Mouse (Mus musculus) ovary, postnatal 10 days (tissue): ENCODE results near the gene Lmntd1.

ENCODE experiments used
- DNase-seq: peaks from one replicate; pipeline ENCODE4 v3.0.0; 2022; ENCODE audit warnings: low spot score

Lmntd1 gene

DNA sequence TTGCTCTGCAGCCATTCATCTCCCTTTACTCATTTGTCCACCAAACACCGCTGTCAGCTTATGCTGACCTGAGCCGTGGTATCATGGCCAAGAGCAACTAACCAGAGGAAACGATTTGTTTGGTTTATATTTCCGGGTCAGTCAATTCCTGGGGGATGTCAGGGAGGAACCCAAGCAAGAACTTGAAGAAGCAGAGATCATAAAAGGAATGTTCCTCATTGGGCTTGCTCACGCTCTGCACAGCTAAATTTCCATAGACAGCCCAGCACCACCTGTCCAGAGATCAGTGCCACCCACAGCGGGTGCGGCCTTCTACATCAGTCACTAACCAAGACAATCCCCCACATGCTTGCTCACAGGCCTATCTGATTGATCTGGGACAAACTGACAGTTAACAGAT is at the start of gene Lmntd1:
Gene Lmntd1, minus strand, starts transcription at position 101 of the 400 bp plus-strand sequence.
- no peak for DNase-seq

- no peak for DNase-seq
These were observed 46.8 kb upstream of the Lmntd1 start for GRCm38 (mm10) chr6:145660943-145661342.

- DNase-seq, result no peak
These were observed 45.0 kb upstream of the Lmntd1 start for GRCm38 (mm10) chr6:145659116-145659515.

GRCm38 (mm10) chr6:145656740-145657591 is 42.8 kb upstream of the Lmntd1 start:
- no peak for DNase-seq

DNA sequence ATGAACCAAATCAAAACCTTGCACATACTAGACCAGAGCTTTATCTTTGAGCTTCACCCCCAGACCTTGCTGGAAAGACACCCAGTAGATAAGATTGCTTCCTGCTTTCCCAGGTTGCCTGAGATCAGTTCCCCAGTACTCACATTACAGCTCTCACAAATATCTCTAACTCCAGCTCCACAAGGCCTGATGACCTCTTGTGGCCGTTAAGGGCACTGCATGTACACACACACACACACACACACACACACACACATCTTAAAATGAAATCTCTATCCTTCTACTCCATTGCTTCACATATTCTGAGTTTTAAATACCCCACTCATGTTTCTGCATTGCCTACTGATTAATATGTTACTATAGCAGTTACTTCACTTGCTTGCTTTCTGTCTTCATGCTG is 41.6 kb upstream of the Lmntd1 start:
- no peak for DNase-seq

GRCm38 (mm10) chr6:145654062-145654836 is 40.1 kb upstream of the Lmntd1 start:
- DNase-seq, result no peak

GRCm38 (mm10) chr6:145653626-145654025 is 39.5 kb upstream of the Lmntd1 start:
- no peak for DNase-seq

GRCm38 (mm10) chr6:145652986-145653385 is 38.9 kb upstream of the Lmntd1 start:
- no peak for DNase-seq

GRCm38 (mm10) chr6:145651976-145652375 is 37.9 kb upstream of the Lmntd1 start:
- no peak for DNase-seq

GRCm38 (mm10) chr6:145640971-145641506 is 26.9 kb upstream of the Lmntd1 start:
- DNase-seq, result no peak

DNA sequence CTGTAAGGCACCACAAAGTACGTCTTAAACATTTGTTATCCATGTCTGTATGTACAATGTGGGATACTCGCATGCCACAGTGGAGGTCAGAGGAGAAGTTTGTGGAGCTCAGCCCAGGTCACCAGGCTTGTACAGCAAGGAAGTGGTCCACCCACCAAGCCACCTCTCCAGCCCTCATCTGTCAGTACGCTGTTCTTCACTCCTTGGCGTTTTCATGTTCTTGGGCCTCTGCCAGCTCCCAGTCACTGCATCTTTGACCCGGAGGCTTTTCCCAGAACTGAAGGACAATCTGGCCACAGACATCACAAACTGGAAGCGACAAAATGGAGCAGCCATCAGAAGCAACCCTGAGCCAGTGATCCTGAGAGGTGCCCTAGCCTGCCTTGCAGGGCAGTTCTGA is 24.1 kb upstream of the Lmntd1 start:
- no peak for DNase-seq

GRCm38 (mm10) chr6:145636682-145637081 is 22.6 kb upstream of the Lmntd1 start:
- no peak for DNase-seq

DNA sequence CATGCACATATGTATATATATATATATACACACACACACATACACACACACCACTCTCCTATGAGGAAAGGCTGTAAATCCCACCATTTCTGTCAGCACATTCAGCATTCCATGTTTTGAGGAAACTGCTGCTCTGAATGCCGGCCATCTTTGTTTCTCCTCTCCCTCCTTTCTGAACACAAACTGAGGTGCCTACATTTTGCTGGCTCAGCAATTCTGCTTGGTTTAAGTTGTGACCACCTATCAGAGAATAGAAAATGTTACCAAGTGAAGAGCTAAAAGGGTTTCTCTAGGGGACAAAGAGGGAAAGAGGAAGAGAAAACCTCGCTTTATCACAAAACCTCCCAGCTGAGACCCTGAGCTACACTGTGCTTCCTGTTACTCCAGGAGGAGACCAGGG is 20.3 kb upstream of the Lmntd1 start:
- no peak for DNase-seq

DNA sequence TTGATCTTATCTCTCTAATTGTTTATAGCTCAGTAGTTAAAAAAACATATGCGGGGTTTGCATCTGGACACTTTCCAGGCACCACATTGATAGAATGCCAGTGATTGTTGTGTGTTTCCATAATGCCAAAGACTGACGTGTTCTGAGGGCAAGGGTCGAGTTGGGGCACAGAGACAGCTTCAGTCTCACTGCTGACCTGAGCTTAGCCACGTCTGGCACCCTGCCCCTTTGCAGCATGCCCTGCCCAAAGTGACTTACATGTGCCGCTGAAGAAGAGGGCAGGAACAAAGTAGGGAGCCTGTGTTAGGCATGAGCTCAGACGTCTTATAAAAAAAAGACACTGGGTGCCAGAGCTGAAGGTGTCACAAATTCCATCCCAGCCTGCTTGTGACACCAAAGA is 16.1 kb upstream of the Lmntd1 start:
- DNase-seq, result no peak

GRCm38 (mm10) chr6:145623141-145623540 is 9.0 kb upstream of the Lmntd1 start:
- no peak for DNase-seq

DNA sequence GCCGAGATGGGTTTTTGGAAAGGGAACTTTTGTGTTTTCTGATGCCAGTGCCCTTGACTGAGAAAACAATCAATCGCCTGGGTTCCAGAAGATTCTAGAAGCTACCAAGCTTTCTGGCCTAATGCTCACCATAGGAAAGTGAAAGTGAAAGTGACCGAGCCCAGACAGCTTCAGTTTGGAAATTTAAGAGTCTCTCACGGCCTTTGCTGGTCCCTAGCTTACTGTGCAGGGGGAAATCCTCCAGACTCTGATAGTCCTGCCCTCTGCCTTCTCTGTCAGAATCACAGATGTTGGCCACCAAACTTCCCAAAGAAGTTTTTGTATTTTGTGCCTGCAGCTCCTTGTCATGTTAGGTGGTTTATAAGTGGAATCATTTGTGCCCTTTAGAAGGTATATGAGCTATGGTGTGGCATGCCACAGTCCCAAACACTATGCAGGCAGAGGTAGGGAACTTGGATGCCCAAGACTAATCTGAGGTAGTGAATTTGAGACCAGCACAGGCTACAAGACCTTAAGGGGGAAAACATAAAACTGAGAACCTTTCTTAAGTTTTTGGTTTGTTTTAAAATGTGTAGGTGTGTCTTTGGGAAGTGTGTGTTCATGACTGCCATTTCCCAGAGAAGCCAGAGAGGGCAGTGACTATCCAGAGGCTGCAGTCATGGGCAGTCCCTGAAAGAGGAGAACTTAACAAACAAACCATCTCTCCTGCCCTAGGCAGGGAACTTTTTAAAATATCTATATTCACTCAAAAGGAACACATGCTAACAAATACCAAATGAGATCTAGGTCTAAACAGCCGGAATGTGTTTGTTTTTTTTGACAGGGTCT is 2.5 kb upstream of the Lmntd1 start:
- no peak for DNase-seq

- no peak for DNase-seq
These were observed 1.6 kb upstream of the Lmntd1 start, which contains the start of gene Tuba3b for GRCm38 (mm10) chr6:145615666-145616210. Tuba3b (plus strand) TSS chr6:145615757.

- DNase-seq, result no peak
These were observed 1.5 kb downstream of the Lmntd1 start for GRCm38 (mm10) chr6:145612611-145613010.

DNA sequence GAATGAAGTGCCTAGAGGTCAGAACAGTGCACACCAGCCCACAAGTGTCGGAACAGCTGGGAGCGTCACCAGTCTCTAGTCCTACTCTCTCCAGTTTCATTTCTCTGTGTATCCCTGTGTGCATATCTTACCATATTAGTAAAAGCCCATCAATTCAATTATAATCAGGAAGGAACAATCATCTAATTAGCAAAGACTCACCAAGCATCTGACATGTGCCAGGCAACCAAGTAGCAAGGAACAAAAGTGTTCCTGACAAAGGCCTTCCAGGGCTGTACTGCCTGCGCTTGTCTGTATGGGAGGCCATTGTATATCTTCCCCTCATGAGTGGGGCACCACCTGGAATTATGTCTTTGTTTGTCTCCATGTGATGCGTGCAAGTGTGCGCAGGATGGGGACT is 3.2 kb downstream of the Lmntd1 start:
- no peak for DNase-seq

DNA sequence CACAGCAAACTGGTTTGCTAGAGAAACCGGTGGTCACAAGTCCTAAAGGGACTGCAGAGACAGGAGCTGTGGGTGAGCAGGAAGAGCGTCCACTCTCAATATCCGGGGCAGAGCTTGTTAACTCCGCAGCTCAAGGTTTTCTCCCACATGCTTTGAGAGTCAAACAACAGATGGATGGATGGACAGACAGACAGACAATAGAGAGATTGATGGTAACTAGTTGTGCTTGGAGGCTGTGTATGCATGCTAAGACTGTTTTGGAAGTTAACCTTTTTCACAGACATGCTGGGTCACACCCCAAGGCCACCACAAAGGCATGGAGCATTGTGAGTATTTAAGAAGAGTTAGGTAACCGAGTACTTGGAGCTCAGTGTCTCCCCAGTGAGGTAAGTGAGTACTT is 5.4 kb downstream of the Lmntd1 start:
- no peak for DNase-seq

DNA sequence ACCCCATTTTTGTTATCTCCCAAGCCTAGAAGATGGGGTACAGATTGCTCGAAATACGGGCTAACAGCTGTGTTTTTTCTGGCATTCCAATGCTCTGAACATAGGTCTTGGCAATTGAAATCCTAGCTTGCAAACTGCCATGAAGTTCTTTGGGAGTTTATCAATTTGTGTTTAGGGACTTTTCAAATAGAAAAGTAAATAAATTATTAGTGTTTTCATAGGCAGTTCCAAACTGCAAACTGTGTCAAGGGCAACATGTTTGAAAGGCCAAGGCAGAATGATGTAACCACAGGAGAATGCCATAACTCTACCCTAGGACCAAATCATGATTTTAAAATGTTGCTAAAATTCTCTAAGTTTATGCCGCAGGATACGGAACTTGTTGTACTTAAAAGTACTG is 6.4 kb downstream of the Lmntd1 start:
- no peak for DNase-seq

- no peak for DNase-seq
These were observed 8.9 kb downstream of the Lmntd1 start for GRCm38 (mm10) chr6:145605203-145605602.
